Mouse (Mus musculus) small intestine, adult 2 months (tissue): Measurements from ENCODE around the gene Shld1. TPM values are rescaled to one million over a fixed set of nuclear protein-coding genes. Genes with fewer than 3 reads are reported as not detected.

Experiments
- H3K27ac ChIP-seq: fragments of 200-500 bp; 2 replicates; pipeline ENCODE4 v1.5.1; 2012; ENCODE audit warnings: low read depth, low read length, control low read depth, inconsistent platforms; ENCODE audit not compliant: insufficient read depth
- H3K27me3 ChIP-seq: fragments of 200-500 bp; 2 replicates; pipeline ENCODE4 v1.6.1; 2012; ENCODE audit warnings: mild to moderate bottlenecking, moderate library complexity, low read length, inconsistent platforms; ENCODE audit not compliant: control insufficient read depth, insufficient read depth
- H3K36me3 ChIP-seq: fragments of 200-500 bp; 2 replicates; pipeline ENCODE4 v1.6.1; 2012; ENCODE audit warnings: mild to moderate bottlenecking, low read length, control low read depth, inconsistent platforms; ENCODE audit not compliant: control insufficient read depth, insufficient read depth
- H3K4me1 ChIP-seq: fragments of 200-500 bp; 2 replicates; pipeline ENCODE4 v1.6.1; 2012; ENCODE audit warnings: low read length, inconsistent platforms, mixed read lengths; ENCODE audit not compliant: control insufficient read depth, insufficient read depth, insufficient read length
- H3K4me3 ChIP-seq: fragments of 200-500 bp; 2 replicates; pipeline ENCODE4 v1.5.1; 2012; ENCODE audit warnings: low read depth, mild to moderate bottlenecking, control low read depth, inconsistent platforms, low read length, moderate library complexity
- CTCF ChIP-seq: fragments of 200-500 bp; IDR thresholded peaks from 2 replicates; pipeline ENCODE4 v1.5.1; 2012; ENCODE audit warnings: low read depth, mild to moderate bottlenecking, control low read depth, inconsistent platforms, low read length, moderate library complexity, mixed read lengths; ENCODE audit not compliant: insufficient replicate concordance, insufficient read length; ENCODE audit errors: extremely low read depth
- POLR2A ChIP-seq: fragments of 200-500 bp; IDR thresholded peaks from 2 replicates; pipeline ENCODE4 v1.6.1; 2012; ENCODE audit warnings: low read depth, mild to moderate bottlenecking, control low read depth, inconsistent platforms, low read length, moderate library complexity
- WGBS: fragments of 180-500 bp; shearing (Covaris S2); methylation state at CpG from one replicate; pipeline ENCODE4 v1.1.7; 2018; 5-methylcytosine and 5-hydroxymethylcytosine counted together
- polyA plus RNA-seq: library from polyadenylated mRNA; depleted of rRNA; stranded (reverse); fragments of >200 nt; gene quantifications from 2 replicates; pipeline ENCODE4 v1.2.3, GENCODE M21; 2012

Shld1 gene
- polyA plus RNA-seq, 1 experiment = 8.9 TPM

DNA sequence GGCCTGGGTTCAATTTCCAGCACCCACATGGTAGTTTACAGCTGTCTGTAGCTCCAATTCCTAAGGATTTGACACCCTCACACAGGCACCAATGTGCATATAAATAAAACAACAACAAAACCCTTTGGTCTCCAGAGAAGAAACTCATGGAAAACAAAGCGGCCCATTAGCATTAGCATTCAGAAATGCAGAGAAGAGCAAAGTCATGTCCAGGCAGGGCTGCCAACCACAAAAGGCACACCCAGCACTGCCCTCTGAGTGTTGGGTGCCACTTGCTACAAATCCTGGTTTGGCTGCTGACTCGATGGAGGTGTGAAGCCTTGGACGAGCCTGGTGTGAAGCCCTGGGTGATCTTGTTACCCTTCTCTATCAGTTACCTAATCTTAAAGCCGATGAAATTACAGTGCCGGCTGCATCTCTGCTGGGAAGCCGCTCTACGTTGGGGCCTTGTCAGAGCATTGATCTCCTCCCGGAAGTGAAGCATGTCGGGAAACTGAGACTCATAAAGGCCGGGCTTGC, 37.3 kb upstream of the Shld1 start:
- 90% methylated on average over 10 of the region's 10 CpGs for WGBS
- Histone ChIP-seq H3K27me3 (no peaks in the 10 kb centered on the region), H3K4me1 (peaks cover 2% of the 10 kb centered on the region; the same call in 1 of the 2 replicates), H3K4me3 (no peak overlapping the region), H3K36me3 (no peaks in the 10 kb centered on the region), H3K27ac (no peak overlapping the region)
- TF ChIP-seq CTCF = no peak
- TF ChIP-seq POLR2A = no peak

DNA sequence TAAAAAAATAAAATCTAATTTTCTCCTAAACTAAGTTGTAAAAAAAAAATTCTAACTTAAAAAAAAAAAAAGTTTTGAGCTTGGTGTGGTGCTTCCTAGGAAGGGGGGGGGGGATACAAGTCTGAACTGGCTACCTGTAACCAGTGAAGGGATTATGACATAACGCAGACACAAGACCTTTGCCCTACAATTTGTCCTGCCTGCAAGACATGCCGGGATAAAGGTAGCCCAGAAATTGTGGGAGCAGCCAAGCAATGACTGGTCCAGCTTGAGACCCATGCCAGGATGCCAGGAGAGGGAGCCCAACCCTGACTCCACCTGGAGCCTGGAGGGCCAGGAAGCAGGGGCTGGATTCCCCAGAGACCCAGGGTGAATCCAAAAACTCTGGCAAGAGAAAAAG, 36.2 kb upstream of the Shld1 start:
- 20% methylated on average over 2 of the region's 2 CpGs for WGBS
- H3K36me3 ChIP-seq = no peaks in the 10 kb centered on the region

DNA sequence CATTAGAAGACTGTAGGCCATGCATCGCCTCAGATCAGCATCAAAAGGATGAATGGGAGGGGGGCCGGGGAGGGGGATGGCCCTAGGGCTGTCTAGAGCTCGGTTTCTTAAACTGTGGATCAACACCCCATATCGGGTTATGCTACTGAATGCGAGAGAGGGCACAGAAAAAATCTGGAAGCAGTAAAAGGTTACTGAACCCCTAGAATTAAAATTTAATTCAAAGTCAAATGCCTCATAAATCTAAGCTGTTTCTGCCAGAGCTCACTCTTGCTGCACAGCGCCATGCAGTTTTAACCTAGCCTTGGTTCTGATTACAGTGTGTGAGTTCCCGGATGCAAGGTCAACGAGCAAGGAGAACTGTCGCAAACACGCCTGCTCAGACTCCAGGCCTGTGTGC, 34.3 kb upstream of the Shld1 start:
- Histone ChIP-seq H3K27me3 (no peaks in the 10 kb centered on the region), H3K4me3 (no peak overlapping the region), H3K27ac (no peak overlapping the region), H3K36me3 (no peaks in the 10 kb centered on the region), H3K4me1 (peaks cover 2% of the 10 kb centered on the region; the same call in 1 of the 2 replicates)
- TF ChIP-seq CTCF = no peak
- no peak for TF ChIP-seq POLR2A
- WGBS = 64% methylated on average over 10 of the region's 10 CpGs

More for the DNA sequence above, 36.2 kb upstream of the Shld1 start:
- H3K4me3 ChIP-seq = no peak overlapping the region
- no peak overlapping the region for H3K27ac ChIP-seq
- no peaks in the 10 kb centered on the region for H3K27me3 ChIP-seq
- TF ChIP-seq CTCF (no peak), POLR2A (no peak)
- peaks cover 2% of the 10 kb centered on the region; the same call in 1 of the 2 replicates for H3K4me1 ChIP-seq

DNA sequence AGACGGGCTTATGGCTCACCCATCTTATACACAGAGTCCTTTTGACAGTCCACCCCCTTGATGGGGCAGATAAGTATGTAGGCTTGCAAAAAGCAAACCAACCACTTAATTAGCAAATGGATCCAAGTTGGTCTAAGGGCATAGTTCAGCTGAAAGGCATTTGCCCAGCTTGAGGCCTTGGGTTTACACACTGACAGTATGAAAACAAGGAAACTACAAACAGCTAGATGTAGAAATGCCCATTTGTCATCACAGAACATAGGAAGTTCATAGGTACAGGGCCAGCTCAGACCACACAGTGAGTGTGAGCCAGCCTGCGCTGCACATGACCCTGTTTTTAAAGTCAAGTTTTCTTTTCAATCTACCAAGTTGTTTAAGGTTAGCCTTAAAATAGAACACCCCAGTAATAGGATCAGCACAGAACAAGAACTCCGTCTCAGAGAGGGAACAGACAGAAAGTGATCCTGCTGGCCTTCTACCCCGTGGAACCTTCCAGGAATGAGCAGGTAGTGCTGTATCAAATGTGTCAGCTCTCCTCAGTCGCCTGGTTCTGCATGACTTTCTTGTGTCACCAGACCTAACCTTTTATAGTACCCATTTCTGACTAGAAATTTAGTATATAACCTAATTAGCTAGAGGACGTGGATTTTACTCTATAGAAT, 31.8 kb upstream of the Shld1 start:
- 89% methylated on average over 6 of the region's 6 CpGs for WGBS
- H3K27ac ChIP-seq = no peak overlapping the region
- H3K36me3 ChIP-seq = no peaks in the 10 kb centered on the region
- TF ChIP-seq CTCF (no peak), POLR2A (no peak)
- H3K27me3 ChIP-seq = no peaks in the 10 kb centered on the region
- no peak overlapping the region for H3K4me3 ChIP-seq
- H3K4me1 ChIP-seq = peaks cover 2% of the 10 kb centered on the region; the same call in 1 of the 2 replicates

DNA sequence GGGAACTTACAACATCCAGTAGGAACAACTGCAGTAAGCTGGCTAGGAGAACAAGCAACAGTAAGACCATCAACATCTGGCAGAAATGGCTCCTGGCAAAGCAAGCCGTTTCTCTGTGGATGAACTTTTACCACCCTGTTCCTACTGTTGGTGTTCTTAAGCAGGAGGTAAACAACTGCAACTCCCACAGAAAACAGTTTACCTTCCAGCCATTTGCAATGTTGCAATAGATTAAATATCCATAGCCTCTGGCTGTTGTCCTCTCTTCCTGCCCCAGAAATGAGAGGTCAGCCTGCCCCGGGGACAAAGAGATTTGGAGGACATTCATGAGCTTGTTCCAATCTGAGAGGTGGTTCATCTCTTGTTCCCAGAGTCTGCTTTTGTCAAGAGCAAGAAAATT, 29.5 kb upstream of the Shld1 start:
- Histone ChIP-seq H3K36me3 (no peaks in the 10 kb centered on the region), H3K27me3 (no peaks in the 10 kb centered on the region), H3K4me3 (no peak overlapping the region), H3K27ac (no peak overlapping the region), H3K4me1 (no peaks in the 10 kb centered on the region)
- TF ChIP-seq POLR2A (no peak), CTCF (no peak)
- 77% methylated on average over 2 of the region's 2 CpGs for WGBS

DNA sequence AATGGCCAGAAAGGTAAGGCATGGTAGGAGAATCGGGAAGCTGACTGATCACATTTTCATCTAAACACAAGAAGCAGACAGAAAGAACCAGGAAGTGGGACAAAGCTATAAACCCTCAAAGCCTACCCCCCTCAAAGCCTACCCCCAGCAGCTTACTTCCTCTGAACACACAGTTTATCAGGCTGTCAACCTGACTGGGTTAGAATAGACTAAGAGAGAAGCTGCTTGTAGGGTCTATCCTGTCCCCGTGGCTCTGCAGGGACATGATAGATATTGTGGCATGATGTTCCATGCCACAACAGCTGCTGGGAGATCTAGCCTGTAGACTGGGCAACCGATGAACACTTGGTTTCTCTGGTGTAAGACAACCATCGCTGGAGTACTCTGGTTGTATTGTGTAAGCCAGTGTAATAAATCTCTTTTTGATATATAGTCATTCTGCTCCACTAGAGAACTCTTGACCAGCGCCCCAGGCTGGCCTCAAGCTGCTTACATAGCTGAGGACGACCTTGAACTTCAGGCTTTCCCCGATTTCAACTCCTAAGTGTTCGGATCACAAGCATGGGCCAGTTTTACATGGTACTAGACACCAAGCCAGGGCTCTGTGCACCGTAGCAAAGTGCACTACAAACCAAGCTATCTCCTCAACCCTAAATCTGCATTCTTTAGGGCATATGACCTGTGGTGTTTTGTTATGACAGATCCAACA, 28.2 kb upstream of the Shld1 start:
- H3K4me1 ChIP-seq = no peaks in the 10 kb centered on the region
- H3K36me3 ChIP-seq = no peaks in the 10 kb centered on the region
- WGBS = 67% methylated on average over 9 of the region's 9 CpGs
- TF ChIP-seq POLR2A = no peak
- no peak for TF ChIP-seq CTCF
- no peaks in the 10 kb centered on the region for H3K27me3 ChIP-seq
- H3K27ac ChIP-seq = no peak overlapping the region
- no peak overlapping the region for H3K4me3 ChIP-seq

DNA sequence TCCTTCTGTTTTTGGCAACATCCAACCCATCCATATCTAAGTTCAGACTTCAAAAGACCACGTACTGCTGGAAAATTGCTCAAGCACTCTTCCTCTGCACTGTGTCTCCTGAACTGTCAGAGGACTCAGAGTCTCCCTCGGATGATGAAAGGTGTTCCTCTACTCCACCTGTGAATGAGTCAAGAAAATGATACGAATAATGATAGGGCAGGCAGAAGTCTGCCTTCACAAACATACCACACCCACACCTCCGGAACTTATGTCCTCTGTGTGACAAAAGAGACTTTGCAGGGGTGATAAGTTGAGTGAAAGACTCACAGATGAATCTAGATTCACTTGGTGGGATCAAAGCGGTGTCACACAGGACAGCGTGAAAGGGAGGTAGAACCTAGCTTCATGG, 17.6 kb upstream of the Shld1 start:
- Histone ChIP-seq H3K27me3 (no peaks in the 10 kb centered on the region), H3K4me1 (no peaks in the 10 kb centered on the region), H3K36me3 (no peaks in the 10 kb centered on the region), H3K4me3 (no peak overlapping the region), H3K27ac (no peak overlapping the region)
- TF ChIP-seq POLR2A (no peak), CTCF (no peak)
- WGBS = 52% methylated on average over 6 of the region's 6 CpGs
